Mouse (Mus musculus): ENCODE results near the gene Enkd1. TPM values are rescaled to one million over a fixed set of nuclear protein-coding genes. Genes with fewer than 3 reads are reported as not detected.

Enkd1 gene
- polyA plus RNA-seq, 1 experiment from 2014 or later: 17.3 TPM

- no peak for ATAC-seq
- WGBS: 72% methylated on average over 6 of the region's 6 CpGs
- Histone ChIP-seq H3K4me2 (replicated peaks) (no peak overlapping the region), H3K4me1 (replicated peaks) (no peaks in the 10 kb centered on the region), H3K4me3 (replicated peaks) (no peak overlapping the region), H3K27ac (no peak overlapping the region), H3K9me3 (no peaks in the 10 kb centered on the region), H3K36me3 (no peaks in the 10 kb centered on the region), H3K9ac (no peak overlapping the region), H3K27me3 (replicated peaks) (no peaks in the 10 kb centered on the region)
Measured at GRCm38 (mm10) chr8:105715042-105715441, 7.0 kb upstream of the Enkd1 start.

- H3K4me2 ChIP-seq (replicated peaks): no peak overlapping the region
- no peaks in the 10 kb centered on the region for H3K36me3 ChIP-seq
- no peaks in the 10 kb centered on the region for H3K9me3 ChIP-seq
- no peak overlapping the region for H3K4me3 ChIP-seq (replicated peaks)
- peak; percentile 72 for ATAC-seq
- H3K27ac ChIP-seq: no peak overlapping the region
- no peak overlapping the region for H3K9ac ChIP-seq
- H3K27me3 ChIP-seq (replicated peaks): no peaks in the 10 kb centered on the region
- 4% methylated on average over 3 of the region's 3 CpGs for WGBS
- H3K4me1 ChIP-seq (replicated peaks): no peaks in the 10 kb centered on the region
Measured at GRCm38 (mm10) chr8:105714139-105714538, 6.1 kb upstream of the Enkd1 start.

- no peaks in the 10 kb centered on the region for H3K27me3 ChIP-seq (replicated peaks)
- no peaks in the 10 kb centered on the region for H3K36me3 ChIP-seq
- H3K27ac ChIP-seq: no peak overlapping the region
- no peak overlapping the region for H3K9ac ChIP-seq
- H3K4me3 ChIP-seq (replicated peaks): no peak overlapping the region
- no peaks in the 10 kb centered on the region for H3K9me3 ChIP-seq
- H3K4me2 ChIP-seq (replicated peaks): no peak overlapping the region
- ATAC-seq: no peak
- WGBS: 80% methylated on average over 3 of the region's 3 CpGs
- peaks cover 6% of the 10 kb centered on the region; the same call in 1 of the 2 replicates for H3K4me1 ChIP-seq (replicated peaks)
Measured at GRCm38 (mm10) chr8:105712286-105712685, 4.3 kb upstream of the Enkd1 start.

GRCm38 (mm10) chr8:105709317-105709716 lies 1.3 kb upstream of the Enkd1 start:
- Histone ChIP-seq H3K4me2 (replicated peaks) (no peak overlapping the region), H3K27ac (no peak overlapping the region), H3K9ac (no peak overlapping the region), H3K4me3 (replicated peaks) (no peak overlapping the region), H3K36me3 (0 out of 2 replicates have a peak, but pooled peaks cover 2% of the 10 kb centered on the region), H3K9me3 (no peaks in the 10 kb centered on the region), H3K4me1 (replicated peaks) (peaks cover 9% of the 10 kb centered on the region; the same call in 1 of the 2 replicates), H3K27me3 (replicated peaks) (no peaks in the 10 kb centered on the region)
- no peak for ATAC-seq
- WGBS: 73% methylated on average over 14 of the region's 14 CpGs

GRCm38 (mm10) chr8:105708675-105709074 lies 665 bp upstream of the Enkd1 start:
- no peak overlapping the region for H3K9ac ChIP-seq
- H3K27me3 ChIP-seq (replicated peaks): no peaks in the 10 kb centered on the region
- peaks cover 7% of the 10 kb centered on the region; the same call in 1 of the 2 replicates for H3K36me3 ChIP-seq
- no peak overlapping the region for H3K4me2 ChIP-seq (replicated peaks)
- H3K27ac ChIP-seq: no peak overlapping the region
- ATAC-seq: no peak
- H3K9me3 ChIP-seq: no peaks in the 10 kb centered on the region
- H3K4me3 ChIP-seq (replicated peaks): no peak overlapping the region
- 92% methylated on average over 8 of the region's 8 CpGs for WGBS
- peaks cover 9% of the 10 kb centered on the region; the same call in 1 of the 2 replicates for H3K4me1 ChIP-seq (replicated peaks)

GRCm38 (mm10) chr8:105706426-105706825 lies 1.6 kb downstream of the Enkd1 start:
- H3K9me3 ChIP-seq: no peaks in the 10 kb centered on the region
- H3K4me2 ChIP-seq (replicated peaks): no peak overlapping the region
- no peak overlapping the region for H3K4me3 ChIP-seq (replicated peaks)
- no peak overlapping the region for H3K27ac ChIP-seq
- WGBS: 83% methylated on average over 12 of the region's 12 CpGs
- no peaks in the 10 kb centered on the region for H3K27me3 ChIP-seq (replicated peaks)
- H3K36me3 ChIP-seq: peaks cover 10% of the 10 kb centered on the region; the same call in 1 of the 2 replicates
- peaks cover 16% of the 10 kb centered on the region for H3K4me1 ChIP-seq (replicated peaks)
- H3K9ac ChIP-seq: no peak overlapping the region
- no peak for ATAC-seq

- no peaks in the 10 kb centered on the region for H3K9me3 ChIP-seq
- no peak overlapping the region for H3K9ac ChIP-seq
- no peak overlapping the region for H3K4me3 ChIP-seq (replicated peaks)
- H3K4me1 ChIP-seq (replicated peaks): peaks cover 20% of the 10 kb centered on the region
- H3K27me3 ChIP-seq (replicated peaks): no peaks in the 10 kb centered on the region
- WGBS: 92% methylated on average over 6 of the region's 6 CpGs
- ATAC-seq: no peak
- H3K36me3 ChIP-seq: peaks cover 10% of the 10 kb centered on the region; the same call in 1 of the 2 replicates
- no peak overlapping the region for H3K27ac ChIP-seq
- H3K4me2 ChIP-seq (replicated peaks): no peak overlapping the region
Measured at GRCm38 (mm10) chr8:105704955-105705354, 3.1 kb downstream of the Enkd1 start.

GRCm38 (mm10) chr8:105704146-105704812 lies 3.7 kb downstream of the Enkd1 start:
- H3K9ac ChIP-seq: no peak overlapping the region
- H3K9me3 ChIP-seq: no peaks in the 10 kb centered on the region
- H3K27me3 ChIP-seq (replicated peaks): no peaks in the 10 kb centered on the region
- H3K27ac ChIP-seq: no peak overlapping the region
- 94% methylated on average over 34 of the region's 34 CpGs for WGBS
- H3K4me3 ChIP-seq (replicated peaks): no peak overlapping the region
- ATAC-seq: no peak
- peaks cover 24% of the 10 kb centered on the region for H3K4me1 ChIP-seq (replicated peaks)
- no peak overlapping the region for H3K4me2 ChIP-seq (replicated peaks)
- peaks cover 10% of the 10 kb centered on the region; the same call in 1 of the 2 replicates for H3K36me3 ChIP-seq

- Histone ChIP-seq H3K4me3 (replicated peaks) (no peak overlapping the region), H3K4me1 (replicated peaks) (peaks cover 21% of the 10 kb centered on the region), H3K27me3 (replicated peaks) (no peaks in the 10 kb centered on the region), H3K9me3 (no peaks in the 10 kb centered on the region), H3K9ac (no peak overlapping the region), H3K4me2 (replicated peaks) (no peak overlapping the region), H3K27ac (no peak overlapping the region), H3K36me3 (peaks cover 10% of the 10 kb centered on the region; the same call in 1 of the 2 replicates)
- WGBS: 90% methylated on average over 24 of the region's 24 CpGs
- ATAC-seq: no peak
Measured at GRCm38 (mm10) chr8:105702731-105703415, 5.1 kb downstream of the Enkd1 start.

GRCm38 (mm10) chr8:105702001-105702401 lies 6.0 kb downstream of the Enkd1 start:
- peak overlapping the region; percentile 93 for H3K4me2 ChIP-seq (replicated peaks)
- H3K27me3 ChIP-seq (replicated peaks): no peaks in the 10 kb centered on the region
- H3K36me3 ChIP-seq: peaks cover 15% of the 10 kb centered on the region; the same call in 1 of the 2 replicates
- H3K27ac ChIP-seq: peak overlapping the region; percentile 18; the same call in 1 of the 2 replicates
- H3K4me3 ChIP-seq (replicated peaks): peak overlapping the region; percentile 64
- peak; percentile 7; the same call in 1 of the 2 replicates for ATAC-seq
- H3K4me1 ChIP-seq (replicated peaks): peaks cover 15% of the 10 kb centered on the region
- H3K9ac ChIP-seq: peak overlapping the region; percentile 46
- 43% methylated on average over 18 of the region's 18 CpGs for WGBS
- no peaks in the 10 kb centered on the region for H3K9me3 ChIP-seq

GRCm38 (mm10) chr8:105700966-105701824 lies 6.8 kb downstream of the Enkd1 start, which contains the start of the genes Acd and Pard6a:
Gene Acd (minus strand): TSS chr8:105701102.
Gene Pard6a (plus strand): TSS chr8:105701148.
- H3K4me2 ChIP-seq (replicated peaks): peak within 1 kb of the TSS; percentile 93
- peaks cover 15% of the 10 kb centered on the region; the same call in 1 of the 2 replicates for H3K36me3 ChIP-seq
- H3K27me3 ChIP-seq (replicated peaks): no peaks in the 10 kb centered on the region
- no peaks in the 10 kb centered on the region for H3K9me3 ChIP-seq
- peak within 1 kb of the TSS; percentile 64 for H3K4me3 ChIP-seq (replicated peaks)
- under 1% methylated on average over 60 of the region's 60 CpGs for WGBS
- peak within 1 kb of the TSS; percentile 93 for H3K27ac ChIP-seq
- peak; percentile 88 for ATAC-seq
- peak within 1 kb of the TSS; percentile 48 for H3K9ac ChIP-seq
- peaks cover 14% of the 10 kb centered on the region for H3K4me1 ChIP-seq (replicated peaks)
